Mouse (Mus musculus): ENCODE measurements around the gene Telo2.
"Not testable (repeated sequence)": the region's sequence is repeated elsewhere in the genome, so short reads cannot be mapped to it uniquely, and the experiment has no call there.

Gene Telo2

DNA sequence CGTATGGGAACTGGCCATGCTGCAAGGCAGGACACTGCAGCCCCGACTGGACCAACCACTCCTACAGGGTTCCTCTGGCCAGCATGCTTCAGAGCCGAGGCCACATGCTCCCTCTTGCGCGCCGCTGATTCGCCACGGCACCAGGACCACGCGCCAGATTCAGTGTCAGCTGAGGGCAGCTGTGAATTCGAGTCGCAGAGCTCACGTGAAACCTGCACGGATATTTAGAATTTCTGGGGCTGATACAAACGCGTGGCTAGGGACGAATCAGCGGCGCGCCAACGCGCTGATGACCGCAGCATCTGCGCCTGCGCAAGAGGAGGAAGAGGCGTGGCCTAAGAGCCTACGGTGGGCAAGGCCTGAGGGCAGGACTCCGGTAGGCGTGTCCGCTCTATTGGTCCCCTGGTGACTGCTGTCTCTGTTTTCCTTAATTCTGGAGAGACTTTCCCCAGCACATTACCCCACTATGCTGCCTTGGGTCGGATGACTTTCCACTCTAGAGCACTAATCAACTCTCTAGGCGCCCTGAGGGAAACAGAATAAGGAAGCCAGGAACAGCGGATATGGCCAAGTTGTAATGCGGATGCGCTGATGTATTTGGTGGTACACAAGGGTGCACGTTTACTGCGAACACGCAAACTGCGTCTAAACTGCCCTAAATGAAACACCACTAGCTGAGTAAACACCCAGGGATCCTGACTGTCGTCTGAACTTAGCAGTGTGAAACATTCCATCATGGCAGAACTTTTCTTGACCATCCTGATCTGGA is at the start of gene Telo2:
Telo2 (minus strand) TSS at position 304 of the 769 bp plus-strand sequence.
- peak; percentile 93 for DNase-seq

DNA sequence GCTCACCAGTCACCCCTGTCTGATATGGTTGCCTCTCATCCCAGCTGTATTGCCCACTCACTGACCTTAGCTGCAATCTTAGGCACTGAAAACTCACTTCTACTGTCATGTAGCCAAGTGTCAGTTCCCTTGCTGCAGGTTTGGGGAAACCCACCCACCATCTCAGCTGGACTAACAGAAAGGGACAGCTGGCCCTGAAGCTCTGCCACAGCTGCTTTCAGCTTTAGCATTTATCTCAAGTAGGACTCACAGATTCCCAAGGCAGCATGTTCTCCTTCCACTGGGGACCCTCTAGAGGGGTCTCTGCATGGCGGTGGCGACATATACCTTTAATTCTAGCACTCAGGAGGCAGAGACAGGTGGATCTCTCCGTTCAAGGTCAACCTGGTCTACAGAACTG is 49.0 kb upstream of the Telo2 start:
- DNase-seq: no peak

DNA sequence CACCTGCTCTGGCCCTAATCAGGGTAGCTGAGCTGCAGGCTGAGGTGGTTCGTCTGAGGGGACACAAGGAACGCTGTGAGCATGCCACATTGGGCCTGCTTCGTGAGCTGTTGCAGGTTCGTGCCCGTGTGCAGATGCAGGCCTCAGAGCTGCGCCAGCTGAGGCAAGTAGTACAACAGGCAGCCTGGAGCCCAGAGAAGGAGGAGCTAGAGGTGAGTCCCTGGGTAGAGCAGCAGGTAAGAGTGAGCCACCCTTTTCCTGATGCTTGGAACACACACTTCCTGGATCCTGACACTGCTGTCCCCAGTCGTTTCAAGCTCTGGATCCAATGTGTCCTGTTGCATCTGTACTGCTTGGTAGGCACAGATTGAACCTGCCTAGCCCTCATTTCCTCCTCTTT is 47.6 kb upstream of the Telo2 start:
- no peak for DNase-seq

DNA sequence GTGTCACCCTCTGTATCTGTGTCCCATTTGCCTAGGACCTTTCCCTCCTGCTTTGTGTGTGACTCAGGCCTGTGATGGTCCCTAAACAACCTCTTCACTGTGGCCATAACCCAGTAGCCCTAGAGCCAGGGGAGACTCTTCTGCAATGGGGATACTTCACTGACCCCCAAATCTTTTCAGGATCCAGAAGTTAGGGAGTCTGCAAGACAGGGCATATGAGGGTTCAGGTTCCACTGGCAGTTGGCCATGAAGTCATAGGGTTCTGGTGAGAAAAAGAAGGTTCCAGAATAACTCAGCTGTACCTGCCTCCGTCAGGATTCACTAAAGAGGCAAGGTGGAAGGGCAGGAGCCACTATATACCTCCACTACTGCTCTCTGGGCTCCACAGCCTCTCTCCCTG is 46.4 kb upstream of the Telo2 start, which contains the start of gene Ccdc154:
Ccdc154 (plus strand) TSS at position 301 of the 400 bp plus-strand sequence.
- DNase-seq: no peak

DNA sequence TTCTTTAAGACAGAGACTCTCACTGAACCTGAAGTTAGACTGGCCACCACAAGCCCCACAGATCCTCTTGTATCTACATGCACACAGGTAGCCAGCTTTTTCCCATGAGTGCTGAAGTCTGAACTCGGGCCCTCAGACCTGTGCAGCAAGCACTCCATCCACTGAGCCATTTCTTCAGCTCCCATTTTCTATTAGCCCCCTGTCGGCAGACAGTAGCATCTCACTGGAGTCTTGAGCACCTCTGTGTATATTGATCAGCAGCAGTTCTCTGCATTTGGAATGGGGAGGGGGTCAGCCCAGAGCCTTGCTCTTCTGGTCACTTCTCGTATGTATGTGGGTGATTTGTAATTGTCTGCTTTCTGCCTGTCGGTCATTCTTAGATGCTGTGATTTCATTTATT is 24.2 kb upstream of the Telo2 start:
- no peak for DNase-seq

DNA sequence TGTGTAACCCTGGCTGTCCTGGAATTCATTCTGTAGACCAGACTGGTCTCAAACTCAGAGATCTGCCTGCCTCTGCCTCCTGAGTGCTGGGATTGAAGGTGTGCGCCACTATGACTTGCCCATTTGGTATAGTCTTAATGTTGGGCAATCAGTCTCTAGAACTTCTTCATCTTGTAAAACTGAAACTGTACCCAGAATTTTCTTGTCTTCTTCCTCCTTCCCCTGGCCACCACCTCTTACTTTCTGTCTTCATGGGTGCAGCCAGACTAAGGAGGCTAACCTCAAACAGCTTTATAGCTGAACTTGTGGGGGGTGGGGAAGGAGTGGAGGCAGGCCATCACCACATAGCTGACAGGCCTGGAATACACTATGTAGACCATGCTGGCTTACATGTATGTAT is 23.0 kb upstream of the Telo2 start:
- DNase-seq: no peak

DNA sequence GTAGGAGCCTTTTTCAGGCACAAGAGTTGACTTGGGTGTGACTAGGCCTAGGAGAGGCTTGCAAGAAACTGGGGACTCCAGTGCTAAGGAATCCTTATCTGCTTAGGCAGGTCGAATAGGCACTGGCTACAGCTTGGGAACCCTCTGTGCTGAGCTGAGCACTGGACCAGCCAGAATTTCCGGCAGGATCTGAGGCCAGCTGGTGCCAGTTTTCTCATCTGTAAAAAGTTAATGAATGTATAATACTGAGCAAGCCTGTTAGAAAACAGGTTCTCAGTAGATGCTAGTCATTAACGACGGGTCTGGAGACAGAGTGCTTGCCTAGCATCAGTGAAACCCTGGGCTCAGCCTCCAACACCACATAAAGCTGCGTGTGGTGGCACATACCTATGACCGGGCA is 19.9 kb upstream of the Telo2 start:
- DNase-seq: no peak

DNA sequence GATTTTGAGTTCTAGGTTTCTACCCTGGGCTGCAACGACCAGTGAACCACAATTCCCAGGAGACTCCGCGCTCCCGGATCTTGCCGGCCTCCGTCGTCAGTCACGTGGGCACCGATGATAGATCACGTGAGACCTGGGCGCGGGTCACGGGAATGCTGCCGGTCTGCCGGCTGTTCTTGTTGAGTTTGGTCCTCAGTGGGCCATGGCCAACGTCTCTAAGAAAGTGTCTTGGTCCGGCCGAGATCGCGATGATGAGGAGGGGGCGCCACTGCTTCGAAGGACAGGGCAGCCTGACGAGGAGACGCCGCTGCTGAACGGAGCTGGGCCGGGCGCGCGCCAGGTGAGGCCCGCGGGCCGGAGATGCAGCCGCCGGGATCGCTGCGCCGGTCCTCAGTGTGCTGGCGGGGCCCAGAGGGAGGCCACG is 17.5 kb upstream of the Telo2 start, which contains the start of gene Clcn7:
Clcn7 (plus strand) TSS at position 117 of the 424 bp plus-strand sequence.
- peak; percentile 91 for DNase-seq

DNA sequence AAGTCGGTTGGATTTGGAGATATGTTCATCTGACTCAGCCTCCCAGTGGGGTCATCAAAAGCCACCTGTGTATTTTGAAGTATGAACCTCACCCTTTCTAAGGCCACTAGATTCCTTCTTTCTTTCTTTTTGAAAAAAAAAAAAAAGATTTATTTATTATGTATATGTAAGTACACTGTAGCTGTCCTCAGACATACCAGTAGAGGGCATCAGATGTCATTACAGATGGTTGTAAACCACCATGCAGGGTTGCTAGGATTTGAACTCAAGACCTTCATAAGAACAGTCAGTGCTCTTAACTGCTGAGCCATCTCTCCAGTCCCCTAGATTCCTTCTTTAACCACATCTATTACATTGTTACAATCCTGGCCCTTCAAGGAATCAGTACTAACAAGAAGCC is 14.3 kb upstream of the Telo2 start:
- no peak for DNase-seq

DNA sequence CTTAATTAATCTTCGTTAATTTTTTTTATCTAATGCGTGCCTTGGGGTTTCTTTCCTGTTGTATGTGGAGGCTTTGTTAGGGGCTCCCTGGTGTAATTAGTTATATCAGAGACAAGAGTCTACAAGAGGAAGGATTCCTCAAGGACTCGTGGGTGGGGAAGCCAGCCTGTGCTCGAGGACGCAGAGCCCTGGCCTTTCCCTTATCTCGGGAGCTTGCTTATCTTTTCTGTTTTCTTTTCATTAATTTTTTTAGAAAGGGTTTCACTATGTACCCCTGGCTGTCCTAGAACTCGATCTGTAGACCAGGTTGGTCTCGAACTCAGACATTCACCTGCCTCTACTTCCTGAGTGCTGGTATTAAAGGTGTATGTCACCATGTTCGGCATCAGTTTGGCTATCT is 11.9 kb upstream of the Telo2 start:
- no peak for DNase-seq

DNA sequence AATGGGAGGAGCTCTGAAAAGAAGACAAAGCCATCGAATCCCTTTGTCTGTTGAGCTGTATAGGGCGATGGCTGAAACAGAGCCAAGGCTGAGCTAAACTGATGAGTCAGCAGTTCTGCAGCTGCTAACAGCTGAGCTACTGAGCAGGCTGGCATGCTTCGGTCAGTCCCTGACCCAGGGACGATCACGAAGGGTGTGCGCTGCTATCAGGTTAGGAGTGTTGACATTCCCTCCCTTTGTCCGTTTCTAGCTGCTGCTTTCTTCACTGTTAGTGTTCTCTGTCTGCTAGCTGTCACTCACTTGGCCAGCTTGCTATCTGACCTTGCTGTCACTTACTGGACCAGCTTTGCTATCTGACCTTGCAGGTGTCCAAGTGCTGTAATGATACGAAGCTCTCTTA is 11.3 kb upstream of the Telo2 start:
- DNase-seq: no peak

DNA sequence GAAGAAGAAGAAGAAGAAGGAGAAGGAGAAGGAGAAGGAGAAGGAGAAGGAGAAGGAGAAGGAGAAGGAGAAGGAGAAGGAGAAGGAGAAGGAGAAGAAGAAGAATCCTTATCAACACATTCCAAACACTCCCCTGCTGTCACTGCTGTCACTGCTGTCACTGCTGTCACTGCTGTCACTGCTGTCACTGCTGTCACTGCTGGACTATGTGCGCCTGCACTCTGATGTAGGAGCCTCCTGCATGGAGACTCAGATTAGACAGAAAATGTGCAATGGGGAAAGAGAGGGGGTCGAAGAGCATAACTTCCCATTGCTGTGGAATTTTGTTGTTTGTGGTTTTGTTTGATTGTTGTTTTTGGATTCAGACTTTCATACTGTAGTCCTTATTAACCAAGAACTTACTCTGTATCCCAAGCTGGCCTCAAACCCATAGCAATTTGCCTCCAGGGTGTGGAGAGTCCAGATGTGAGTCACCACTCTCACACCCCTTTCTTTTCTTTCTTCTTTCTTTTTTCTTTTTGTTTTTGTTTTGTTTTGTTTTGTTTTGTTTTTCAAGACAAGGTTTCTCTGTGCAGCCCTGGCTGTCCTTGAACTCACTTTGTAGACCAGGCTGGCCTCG is 9.8 kb upstream of the Telo2 start:
- DNase-seq: not testable (repeated sequence)

DNA sequence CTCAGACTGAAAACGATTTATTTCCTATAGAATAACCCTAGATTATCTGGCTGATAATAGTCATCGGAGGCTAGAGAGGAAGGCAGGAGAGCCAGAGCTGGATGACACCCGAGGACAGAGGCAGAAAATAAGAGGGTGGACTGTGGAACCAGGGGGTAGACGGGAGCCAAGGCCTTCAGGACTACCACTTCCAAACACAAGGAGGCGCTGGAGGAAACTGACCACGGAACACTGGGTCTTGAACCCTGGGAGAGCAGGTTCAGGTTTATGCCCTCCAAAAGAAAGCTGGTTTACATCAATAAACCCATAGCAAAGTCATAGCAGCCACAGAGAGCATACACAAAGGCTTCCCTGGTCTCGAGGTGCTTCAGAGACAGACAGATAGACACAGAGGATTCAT is 8.2 kb upstream of the Telo2 start:
- no peak for DNase-seq

DNA sequence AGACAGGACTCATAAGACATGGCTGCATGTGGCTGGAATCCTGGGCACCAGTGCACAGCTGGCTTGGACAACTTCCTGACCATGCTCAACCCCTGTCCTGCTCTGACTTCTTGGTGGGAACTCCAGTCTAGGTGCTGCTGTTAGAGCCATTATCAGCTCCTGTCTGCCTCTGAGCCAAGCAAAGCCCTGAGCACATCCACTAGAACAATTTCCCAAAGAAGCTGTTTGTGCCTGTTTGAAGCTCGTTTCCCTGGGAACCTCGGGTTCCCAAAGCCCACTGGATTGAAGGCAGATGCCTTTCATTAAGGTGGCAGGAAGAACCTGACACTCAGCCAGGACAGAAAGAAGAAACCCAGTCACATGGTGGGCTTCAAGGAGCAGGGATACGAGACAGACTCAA is 4.6 kb upstream of the Telo2 start, which contains the start of gene Ptx4:
Ptx4 (plus strand) TSS at position 355 of the 400 bp plus-strand sequence.
- no peak for DNase-seq

DNA sequence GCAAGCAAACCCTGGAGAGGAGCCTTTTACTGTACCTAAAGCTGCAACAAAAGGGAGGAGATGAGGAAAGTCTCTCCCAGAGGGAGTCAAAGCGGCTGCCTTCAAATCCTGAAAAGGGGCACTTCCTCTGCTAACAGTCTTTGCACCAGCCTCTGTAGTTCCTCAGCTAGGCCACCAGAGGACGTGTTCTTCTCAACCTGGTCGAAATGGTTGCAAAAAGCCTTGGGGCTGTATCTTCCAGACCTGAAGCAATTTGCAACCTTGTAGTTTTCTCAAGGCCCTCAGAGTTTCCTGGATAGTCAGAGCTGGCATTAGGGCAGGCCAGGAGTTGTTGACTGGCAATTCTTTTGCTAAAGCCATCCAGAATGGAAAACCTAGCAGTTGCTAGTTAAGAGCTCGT is 1.5 kb upstream of the Telo2 start:
- DNase-seq: no peak

DNA sequence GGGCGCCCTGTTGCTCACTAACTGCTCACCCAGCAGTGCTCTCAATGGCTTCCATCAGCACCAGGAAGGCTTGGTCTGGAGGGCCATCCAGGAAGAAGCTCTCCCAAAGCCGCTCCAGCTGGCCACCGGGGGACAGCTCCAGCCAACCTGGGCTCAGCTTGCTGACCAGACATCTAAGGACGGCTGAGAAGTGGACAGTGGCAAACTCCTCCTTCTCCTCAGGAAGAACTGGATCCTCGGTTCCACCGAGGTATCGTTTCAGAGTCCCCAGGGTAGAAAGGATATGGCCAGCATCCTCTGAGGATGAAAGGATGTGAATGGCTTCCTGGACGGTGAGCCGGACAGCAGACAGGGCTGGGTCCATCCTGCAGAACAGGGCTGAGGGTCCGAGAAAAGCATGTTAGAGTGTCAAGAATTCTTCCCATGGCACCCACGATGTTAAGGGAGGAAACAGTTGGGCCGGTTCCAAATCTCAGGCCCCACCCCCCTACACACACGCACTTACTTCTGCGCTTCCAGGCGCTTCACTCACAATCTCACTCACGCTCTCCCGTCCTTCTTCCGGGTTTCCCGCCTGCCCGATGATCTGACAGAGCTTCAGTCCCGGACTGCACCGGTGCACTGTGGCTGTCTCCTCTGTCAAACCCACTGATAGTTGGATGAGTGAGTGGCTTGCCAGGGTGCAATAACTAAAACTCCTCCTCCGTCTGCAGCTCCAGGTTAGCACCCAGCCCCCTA is 690 bp downstream of the Telo2 start:
- no peak for DNase-seq

DNA sequence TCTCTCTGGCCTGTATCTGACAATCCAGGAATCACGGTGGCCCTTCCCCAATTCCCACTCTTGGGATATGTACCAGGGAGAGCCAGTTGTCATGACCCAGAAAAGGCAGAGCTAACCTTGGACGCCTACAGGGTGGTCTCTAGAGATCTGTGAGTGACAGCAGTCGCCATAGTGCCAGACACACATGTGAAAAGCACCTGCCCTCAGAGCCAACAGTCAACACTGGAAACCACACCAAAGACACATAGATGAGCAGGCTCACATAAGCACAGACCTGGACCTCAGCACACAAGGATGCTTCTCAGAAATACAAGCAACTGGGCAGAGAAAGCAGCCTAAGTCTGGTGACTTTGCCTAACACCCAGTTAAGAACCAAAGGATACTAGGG is 3.4 kb downstream of the Telo2 start:
- no peak for DNase-seq

DNA sequence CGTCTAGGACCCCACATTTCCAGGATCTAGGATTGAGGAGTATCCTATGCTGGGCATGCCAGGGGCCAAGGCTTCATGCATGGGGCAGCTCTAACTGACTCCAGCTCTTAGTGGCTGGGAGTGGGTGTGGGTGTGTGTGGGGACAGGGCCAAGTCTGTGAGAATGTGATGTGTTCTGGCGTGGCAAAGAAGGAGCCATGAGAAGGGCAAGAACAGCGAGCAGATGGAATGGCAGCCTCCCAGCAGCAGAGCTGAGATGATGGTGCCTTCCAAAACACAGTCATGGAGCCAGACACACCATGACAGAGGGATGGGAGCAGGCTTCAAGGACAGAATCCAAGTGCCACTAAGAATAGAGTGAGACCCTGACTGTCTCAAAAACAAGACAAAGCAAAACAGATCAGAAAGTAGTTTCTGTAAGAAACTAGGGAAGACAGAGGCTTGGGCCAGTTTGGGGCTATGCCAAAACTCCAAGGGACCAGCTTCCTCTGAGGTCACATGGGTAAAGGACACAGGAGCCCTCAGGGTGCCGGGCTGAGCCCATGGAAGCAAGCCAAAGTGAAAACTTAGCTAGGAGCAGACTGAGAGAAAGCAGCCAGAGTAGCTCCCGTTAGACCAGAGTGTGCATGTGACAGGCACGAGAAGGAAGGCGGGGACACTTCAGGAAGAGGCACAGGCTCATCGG is 3.9 kb downstream of the Telo2 start:
- peak; percentile 84 for DNase-seq

DNA sequence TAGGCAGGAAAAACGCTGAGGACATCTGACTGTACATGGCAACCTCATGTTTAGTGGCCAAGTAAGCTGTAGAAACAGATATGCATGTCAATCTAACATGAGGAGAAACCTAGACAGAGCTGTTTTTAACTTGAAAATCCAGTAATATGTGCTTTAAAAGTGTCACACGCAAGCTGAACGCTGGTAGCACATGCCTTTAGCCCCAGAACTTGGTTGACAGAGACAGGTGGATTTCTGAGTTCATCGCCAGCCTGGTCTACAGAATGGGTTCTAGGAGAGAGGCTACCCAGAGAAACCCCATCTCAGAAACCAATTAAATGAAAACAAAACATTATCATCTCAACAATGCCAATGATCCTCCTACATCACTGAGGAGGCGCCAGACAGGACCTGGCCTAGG is 4.5 kb downstream of the Telo2 start:
- DNase-seq: no peak

DNA sequence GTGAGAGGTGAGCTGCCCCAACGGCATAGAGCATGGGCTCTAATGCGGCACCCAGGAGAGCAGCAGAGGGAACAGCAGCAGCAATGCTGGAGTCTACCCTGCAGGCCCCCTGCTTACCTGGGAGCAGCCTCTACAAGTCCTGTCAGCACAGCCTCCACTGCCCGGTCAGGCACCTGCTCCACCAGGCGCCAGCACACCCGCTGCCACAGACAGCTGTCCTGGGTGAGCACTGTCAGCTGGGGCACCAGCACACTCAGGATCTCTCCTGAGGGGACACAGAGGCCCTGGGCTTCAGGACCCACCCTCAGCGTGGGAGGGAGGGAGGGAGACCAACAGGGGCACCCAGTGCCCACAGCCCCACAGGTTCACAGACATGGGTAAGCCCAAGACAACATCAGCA is 5.2 kb downstream of the Telo2 start:
- no peak for DNase-seq

DNA sequence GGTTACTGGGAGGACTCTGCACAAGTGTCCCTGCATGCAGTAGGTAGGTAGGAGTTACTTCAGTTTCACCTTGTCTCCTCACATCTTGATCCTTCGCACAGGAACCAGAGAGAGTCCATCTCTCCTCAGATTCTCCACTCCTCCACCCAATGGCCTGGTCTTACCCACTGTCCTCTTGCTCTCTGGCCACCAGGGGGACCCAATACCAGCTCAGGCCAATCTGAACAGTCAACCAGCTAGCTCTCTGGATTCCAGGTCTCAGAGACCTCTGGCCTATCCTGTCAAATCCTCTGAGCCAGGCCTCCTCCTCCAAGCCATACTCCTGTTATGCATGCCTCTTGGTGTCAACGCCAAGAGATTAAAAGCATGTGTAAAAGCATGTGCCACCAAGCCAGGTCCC is 6.2 kb downstream of the Telo2 start:
- DNase-seq: no peak

DNA sequence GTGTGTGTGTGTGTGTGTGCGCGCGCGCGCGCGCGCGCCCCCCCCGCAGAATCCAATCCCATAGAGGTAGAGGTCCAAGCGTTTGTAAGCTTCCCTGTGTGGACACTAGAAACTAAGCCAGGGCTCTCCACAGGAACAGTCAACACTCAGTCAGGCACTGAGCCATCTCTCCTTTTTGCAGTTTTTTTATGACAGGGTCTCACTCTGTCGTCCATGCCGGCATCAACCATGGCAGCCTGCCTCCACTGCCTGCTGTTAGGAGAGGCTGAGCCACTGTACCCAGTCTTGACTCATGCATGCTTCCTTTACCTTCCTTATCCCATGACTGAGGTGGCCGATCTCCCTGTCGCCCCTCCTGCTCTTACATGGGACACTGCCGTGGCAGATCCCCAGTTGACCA is 8.0 kb downstream of the Telo2 start:
- no peak for DNase-seq

DNA sequence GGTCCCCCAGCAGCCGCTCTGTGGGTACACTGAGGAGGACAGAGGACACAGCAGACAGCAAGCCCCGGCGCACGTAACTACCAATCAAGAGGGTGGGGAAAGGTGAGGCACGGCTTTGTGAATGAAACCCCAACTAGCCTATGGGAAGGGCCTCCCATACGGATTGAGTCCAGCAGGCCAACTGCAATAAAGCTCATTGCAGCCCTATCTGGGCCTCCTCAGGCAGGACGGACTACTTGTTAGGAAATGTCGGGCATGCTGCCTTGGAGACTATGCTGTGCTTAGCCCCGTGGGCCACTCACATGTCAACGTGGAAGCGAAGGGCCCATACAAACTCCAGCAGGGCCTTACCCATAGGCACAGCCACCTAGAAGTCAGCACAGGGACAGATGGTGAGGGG is 14.4 kb downstream of the Telo2 start:
- no peak for DNase-seq

Data from cerebellum, adult 11-12 months (tissue).